Mouse (Mus musculus) limb, embryonic 13.5 days (tissue): ENCODE results near the gene Ube2s. TPM values are rescaled to one million over a fixed set of nuclear protein-coding genes. Genes with fewer than 3 reads are reported as not detected.
"Not testable (repeated sequence)": the region's sequence is repeated elsewhere in the genome, so short reads cannot be mapped to it uniquely, and the experiment has no call there.

Source experiments
- ATAC-seq: fragments of 200-750 bp; cut with Nextera tagmentation; 2 replicates; pipeline ENCODE4 v1.8.0; 2017; ENCODE audit warnings: low read depth, moderate number of reproducible peaks, moderate TSS enrichment; ENCODE audit not compliant: low FRiP score
- H3K27ac ChIP-seq: fragments of 300-500 bp; sonication (generic); 2 replicates; pipeline ENCODE4 v1.5.1; 2015; ENCODE audit warnings: inconsistent platforms, mild to moderate bottlenecking, moderate library complexity
- H3K27me3 ChIP-seq: fragments of 300-500 bp; sonication (generic); 2 replicates; pipeline ENCODE4 v1.6.1; 2015; ENCODE audit warnings: mild to moderate bottlenecking, inconsistent platforms
- H3K36me3 ChIP-seq: fragments of 300-500 bp; sonication (generic); 2 replicates; pipeline ENCODE4 v1.6.1; 2015; ENCODE audit warnings: inconsistent platforms, mild to moderate bottlenecking, moderate library complexity
- H3K4me1 ChIP-seq: fragments of 300-500 bp; sonication (generic); 2 replicates; pipeline ENCODE4 v1.6.1; 2015; ENCODE audit warnings: inconsistent platforms
- H3K4me2 ChIP-seq: fragments of 300-500 bp; sonication (generic); replicated peaks from 2 replicates; pipeline ENCODE4 v1.6.1; 2015; ENCODE audit warnings: inconsistent platforms, mild to moderate bottlenecking, moderate library complexity
- H3K4me3 ChIP-seq: fragments of 300-500 bp; sonication (generic); 2 replicates; pipeline ENCODE4 v1.5.1; 2015; ENCODE audit warnings: moderate library complexity, mild to moderate bottlenecking, inconsistent platforms
- H3K9ac ChIP-seq: fragments of 300-500 bp; sonication (generic); 2 replicates; pipeline ENCODE4 v1.6.1; 2015; ENCODE audit warnings: mild to moderate bottlenecking, inconsistent platforms
- H3K9me3 ChIP-seq: fragments of 300-500 bp; sonication (generic); 2 replicates; pipeline ENCODE4 v1.6.1; 2016; ENCODE audit warnings: inconsistent platforms
- WGBS: fragments of 180-500 bp; shearing (Covaris S2); methylation state at CpG from one replicate; pipeline ENCODE4 v1.1.7; 2015; 5-methylcytosine and 5-hydroxymethylcytosine counted together
- polyA plus RNA-seq: library from polyadenylated mRNA; unstranded; fragments of >200 nt; fragmentation: Nextera tagmentation; extraction: Ambion mirVana; gene quantifications from 2 replicates; pipeline ENCODE4 v1.2.1, GENCODE M21; 2015

Gene Ube2s
- polyA plus RNA-seq, 1 experiment from 2014 or later, result 328 TPM

- Histone ChIP-seq H3K27ac (peak overlapping the region; percentile 87), H3K36me3 (peaks cover 26% of the 10 kb centered on the region), H3K4me2 (peak overlapping the region; percentile 84), H3K4me3 (peak overlapping the region; percentile 99), H3K4me1 (peaks cover 29% of the 10 kb centered on the region), H3K27me3 (no peaks in the 10 kb centered on the region), H3K9me3 (no peaks in the 10 kb centered on the region), H3K9ac (peak overlapping the region; percentile 64)
- 27% methylated on average over 8 of the region's 8 CpGs for WGBS
- no peak for ATAC-seq
Observed at GRCm38 (mm10) chr7:4813105-4813791, 858 bp upstream of the Ube2s start.

GRCm38 (mm10) chr7:4811842-4812302 lies 518 bp downstream of the Ube2s start:
- peak overlapping the region; percentile 96 for H3K27ac ChIP-seq
- peaks cover 36% of the 10 kb centered on the region for H3K36me3 ChIP-seq
- H3K4me3 ChIP-seq, result peak overlapping the region; percentile 99
- peak overlapping the region; percentile 84 for H3K4me2 ChIP-seq
- peaks cover 29% of the 10 kb centered on the region for H3K4me1 ChIP-seq
- no peak for ATAC-seq
- WGBS, result 2% methylated on average over 20 of the region's 36 CpGs
- no peaks in the 10 kb centered on the region for H3K27me3 ChIP-seq
- H3K9me3 ChIP-seq, result no peaks in the 10 kb centered on the region
- peak overlapping the region; percentile 99 for H3K9ac ChIP-seq

- H3K4me2 ChIP-seq, result peak overlapping the region; percentile 84
- H3K36me3 ChIP-seq, result peaks cover 43% of the 10 kb centered on the region
- H3K9me3 ChIP-seq, H3K27me3 ChIP-seq, ATAC-seq, H3K27ac ChIP-seq: not testable (repeated sequence)
- H3K4me3 ChIP-seq, result peak overlapping the region; percentile 99
- peak overlapping the region; percentile 99 for H3K9ac ChIP-seq
- 38% methylated on average over 10 of the region's 10 CpGs for WGBS
- H3K4me1 ChIP-seq, result peaks cover 29% of the 10 kb centered on the region
Observed at GRCm38 (mm10) chr7:4811131-4811530, 1.3 kb downstream of the Ube2s start.

GRCm38 (mm10) chr7:4806716-4807115 lies 5.7 kb downstream of the Ube2s start:
- Histone ChIP-seq H3K27me3 (no peaks in the 10 kb centered on the region), H3K9me3 (no peaks in the 10 kb centered on the region), H3K4me1 (peaks cover 23% of the 10 kb centered on the region), H3K4me3 (no peak overlapping the region), H3K4me2 (no peak overlapping the region), H3K27ac (no peak overlapping the region), H3K9ac (no peak overlapping the region), H3K36me3 (peaks cover 67% of the 10 kb centered on the region)
- 94% methylated on average over 7 of the region's 7 CpGs for WGBS
- ATAC-seq, result no peak

DNA sequence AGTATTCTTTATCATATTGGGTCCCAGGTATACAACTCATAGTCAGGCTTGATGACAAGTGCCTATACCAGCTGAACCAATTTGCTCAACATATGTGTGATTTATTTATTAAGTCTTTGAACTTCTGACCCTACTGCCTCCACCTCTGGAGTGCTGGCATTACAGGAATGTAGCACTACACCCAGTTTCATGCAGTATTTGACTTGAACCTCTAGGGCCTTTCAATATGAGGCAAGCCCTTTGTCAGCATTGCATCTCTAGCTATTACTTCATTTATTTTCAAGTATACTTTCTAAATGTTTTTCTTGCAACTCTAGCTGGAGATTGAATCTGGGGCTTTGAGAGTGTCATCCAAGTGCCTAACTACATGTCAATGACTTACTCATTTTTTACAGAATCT lies 10.1 kb downstream of the Ube2s start:
- H3K4me2 ChIP-seq, result no peak overlapping the region
- H3K9me3 ChIP-seq, result no peaks in the 10 kb centered on the region
- H3K4me1 ChIP-seq, result no peaks in the 10 kb centered on the region
- peaks cover 41% of the 10 kb centered on the region for H3K36me3 ChIP-seq
- no peak overlapping the region for H3K27ac ChIP-seq
- H3K9ac ChIP-seq, result no peak overlapping the region
- H3K4me3 ChIP-seq, result no peak overlapping the region
- H3K27me3 ChIP-seq, result no peaks in the 10 kb centered on the region
- ATAC-seq, result no peak

GRCm38 (mm10) chr7:4795767-4796433 lies 16.5 kb downstream of the Ube2s start:
- Histone ChIP-seq H3K4me1 (peaks cover 13% of the 10 kb centered on the region), H3K9me3 (no peaks in the 10 kb centered on the region), H3K27me3 (0 out of 2 replicates have a peak, but pooled peaks cover 1% of the 10 kb centered on the region), H3K36me3 (peaks cover 42% of the 10 kb centered on the region), H3K27ac (no peak overlapping the region), H3K4me3 (no peak overlapping the region), H3K9ac (no peak overlapping the region), H3K4me2 (no peak overlapping the region)
- 69% methylated on average over 7 of the region's 7 CpGs for WGBS
- peak; percentile 33; the same call in 1 of the 2 replicates for ATAC-seq

DNA sequence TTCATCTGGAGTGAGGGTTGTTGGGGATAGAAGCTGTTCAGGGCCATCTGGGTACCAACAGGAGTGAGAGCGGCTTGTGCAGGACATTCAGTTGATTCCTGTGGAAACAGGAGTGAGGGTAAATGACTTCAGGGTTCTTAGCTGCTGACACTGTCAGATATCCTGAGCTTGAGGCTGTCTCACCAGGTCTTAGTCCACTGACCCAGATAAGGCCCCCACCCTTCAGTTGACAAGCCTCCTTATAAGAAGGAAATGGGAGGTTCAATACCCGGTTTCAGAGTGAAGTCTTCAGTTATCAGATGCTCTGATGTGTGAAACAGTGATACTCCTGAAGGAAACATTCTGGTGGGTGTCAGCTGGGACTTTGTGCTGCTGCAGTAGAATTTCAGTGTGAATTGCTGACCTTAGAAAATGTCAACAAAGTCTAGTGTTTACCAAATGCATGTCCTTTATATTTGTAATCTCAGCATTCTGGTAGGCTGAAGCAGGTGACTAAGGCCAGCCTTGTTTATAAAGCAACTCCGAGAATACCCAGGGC lies 17.7 kb downstream of the Ube2s start:
- Histone ChIP-seq H3K36me3 (peaks cover 42% of the 10 kb centered on the region), H3K9me3 (no peaks in the 10 kb centered on the region), H3K9ac (peak overlapping the region; percentile 96; the same call in 1 of the 2 replicates), H3K4me1 (peaks cover 13% of the 10 kb centered on the region), H3K27me3 (peaks cover 10% of the 10 kb centered on the region), H3K4me2 (no peak overlapping the region), H3K27ac (no peak overlapping the region), H3K4me3 (0 out of 2 replicates have a peak overlapping the region, but pooled peaks have one; percentile 10)
- ATAC-seq, result no peak
- 83% methylated on average over 3 of the region's 3 CpGs for WGBS

DNA sequence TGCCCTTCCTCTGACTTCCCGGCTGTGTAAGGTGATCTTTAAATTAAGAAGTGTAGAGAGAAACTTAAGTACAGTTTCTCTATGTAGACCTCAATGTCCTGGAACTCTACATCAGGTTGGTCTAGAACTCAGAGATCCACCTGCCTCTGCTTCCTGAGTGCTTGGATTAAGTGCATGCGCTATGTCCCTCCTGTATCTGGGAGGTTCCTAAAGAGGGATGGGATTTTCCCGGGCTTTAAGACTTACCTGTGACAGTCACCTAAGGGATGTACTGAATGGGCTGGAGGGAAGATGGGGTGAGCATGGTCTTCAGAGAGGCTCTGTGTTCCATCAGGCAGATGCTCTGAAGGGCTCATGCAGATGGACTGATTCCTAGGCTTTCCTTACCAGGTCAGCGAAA lies 18.7 kb downstream of the Ube2s start:
- peaks cover 42% of the 10 kb centered on the region for H3K36me3 ChIP-seq
- peak overlapping the region; percentile 90; the same call in 1 of the 2 replicates for H3K27ac ChIP-seq
- H3K4me2 ChIP-seq, result peak overlapping the region; percentile 93
- H3K9me3 ChIP-seq, result no peaks in the 10 kb centered on the region
- H3K4me3 ChIP-seq, result peak overlapping the region; percentile 91
- ATAC-seq, result no peak
- WGBS, result 38% methylated on average over 4 of the region's 4 CpGs
- peaks cover 18% of the 10 kb centered on the region for H3K4me1 ChIP-seq
- H3K27me3 ChIP-seq, result peaks cover 15% of the 10 kb centered on the region
- peak overlapping the region; percentile 96 for H3K9ac ChIP-seq

- under 1% methylated on average over 31 of the region's 31 CpGs for WGBS
- H3K27me3 ChIP-seq, result peaks cover 17% of the 10 kb centered on the region
- H3K4me1 ChIP-seq, result peaks cover 22% of the 10 kb centered on the region
- ATAC-seq, result peak; percentile 1; the same call in 1 of the 2 replicates
- H3K27ac ChIP-seq, result peak overlapping the region; percentile 90
- H3K9me3 ChIP-seq, result not testable (repeated sequence)
- peak overlapping the region; percentile 96 for H3K9ac ChIP-seq
- peaks cover 42% of the 10 kb centered on the region for H3K36me3 ChIP-seq
- peak overlapping the region; percentile 91 for H3K4me3 ChIP-seq
- peak overlapping the region; percentile 93 for H3K4me2 ChIP-seq
Observed at GRCm38 (mm10) chr7:4793248-4793647, 19.1 kb downstream of the Ube2s start.

- Histone ChIP-seq H3K27me3 (peaks cover 19% of the 10 kb centered on the region), H3K36me3 (peaks cover 39% of the 10 kb centered on the region), H3K27ac (peak within 1 kb of the TSS; percentile 90), H3K9me3 (no peaks in the 10 kb centered on the region), H3K4me2 (peak within 1 kb of the TSS; percentile 93), H3K9ac (peak within 1 kb of the TSS; percentile 96), H3K4me3 (peak within 1 kb of the TSS; percentile 91), H3K4me1 (peaks cover 24% of the 10 kb centered on the region)
- 2% methylated on average over 54 of the region's 54 CpGs for WGBS
- peak; percentile 90 for ATAC-seq
Observed at GRCm38 (mm10) chr7:4792278-4793212, 19.8 kb downstream of the Ube2s start, which contains the start of gene Rpl28. Rpl28 (plus strand) TSS chr7:4792874.

- H3K27me3 ChIP-seq, result peaks cover 22% of the 10 kb centered on the region
- H3K4me3 ChIP-seq, result peak within 1 kb of the TSS; percentile 64
- peaks cover 21% of the 10 kb centered on the region for H3K4me1 ChIP-seq
- H3K4me2 ChIP-seq, result peak within 1 kb of the TSS; percentile 87
- peaks cover 8% of the 10 kb centered on the region for H3K36me3 ChIP-seq
- peak within 1 kb of the TSS; percentile 85 for H3K9ac ChIP-seq
- H3K27ac ChIP-seq, result 0 out of 2 replicates have a peak within 1 kb of the TSS, but pooled peaks have one; percentile 22
- WGBS, result 8% methylated on average over 37 of the region's 40 CpGs
- H3K9me3 ChIP-seq, result no peaks in the 10 kb centered on the region
- ATAC-seq, result 0 out of 2 replicates have a peak, but pooled peaks have one; percentile 0
Observed at GRCm38 (mm10) chr7:4789436-4789935, 22.9 kb downstream of the Ube2s start, which contains the start of gene Tmem238. Tmem238 (minus strand) TSS chr7:4789656.
